Mouse (Mus musculus): ENCODE results near the gene Kazald1.

DNA sequence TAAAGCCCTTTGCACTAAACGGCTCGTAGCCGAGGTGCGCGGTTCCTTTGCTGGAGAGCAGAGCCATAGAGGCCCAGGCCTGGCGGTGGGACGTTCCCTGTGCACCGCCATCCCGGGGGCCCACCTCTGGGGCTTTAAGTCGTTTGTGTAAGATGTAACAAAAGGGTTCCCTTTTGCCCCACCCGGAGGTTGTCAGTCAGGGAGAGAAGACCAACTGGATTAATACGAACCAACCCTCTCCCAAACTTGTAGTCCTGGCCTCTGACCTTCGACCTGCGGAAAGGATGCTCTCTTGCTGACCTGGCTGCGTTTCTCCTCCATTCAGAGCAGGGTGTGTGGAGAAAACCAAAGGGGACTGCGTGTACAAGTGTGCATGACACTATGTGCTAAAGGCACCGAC is 5.7 kb downstream of the Kazald1 start:
- TF ChIP-seq CTCF (IDR thresholded peaks at IDR 0.05; ENCODE audit: borderline replicate concordance, insufficient read depth, low read depth, low read length) (no peak), POLR2A (IDR thresholded peaks at IDR 0.05; ENCODE audit: borderline replicate concordance, insufficient read depth, low read length) (no peak)

Measured in cerebellum, adult 2 months (tissue).